Mouse (Mus musculus) liver, embryonic 14.5 days (tissue): ENCODE results near the gene Terf2.

Source experiments
- CTCF ChIP-seq: IDR thresholded peaks from 2 replicates; pipeline ENCODE4 v1.5.1; 2016; ENCODE audit warnings: antibody characterized with exemption, low read depth, control low read depth
- EP300 ChIP-seq: IDR thresholded peaks from 2 replicates; pipeline ENCODE4 v1.6.1; 2016; ENCODE audit warnings: antibody characterized with exemption, low read depth

DNA sequence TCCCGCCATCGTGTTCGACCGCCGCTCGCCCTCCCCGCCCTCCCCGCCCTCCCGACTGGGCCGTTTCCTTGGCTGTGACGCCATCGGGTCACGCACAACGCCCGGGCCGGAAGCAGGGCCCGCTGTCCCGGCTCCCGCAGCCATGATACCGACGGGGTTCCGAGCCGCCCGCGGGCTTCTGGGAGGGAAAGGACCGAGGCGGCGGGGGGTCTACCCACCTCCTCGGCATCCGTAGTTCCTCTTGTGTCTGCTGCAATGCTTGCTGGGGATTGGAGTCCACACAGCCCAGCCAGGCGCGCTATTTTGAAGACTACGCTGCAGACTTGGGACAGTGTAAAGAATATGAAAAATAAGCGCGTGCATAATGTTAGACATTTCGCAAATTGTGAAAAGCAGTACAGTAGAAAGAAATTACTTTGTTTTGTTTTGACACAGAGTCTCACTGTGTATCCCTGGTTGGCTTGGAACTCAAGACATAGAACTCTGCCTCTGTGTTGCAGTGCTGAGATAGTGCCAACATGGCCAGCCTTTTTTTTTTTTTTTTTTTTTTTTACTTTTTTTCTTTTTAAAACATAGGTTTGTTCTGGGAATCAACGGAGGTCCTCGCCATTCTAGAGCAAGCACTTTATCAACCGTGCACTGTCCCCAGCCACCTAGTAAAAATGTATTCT lies at the start of gene Terf2:
- TF ChIP-seq CTCF = no peak
- no peak for TF ChIP-seq EP300
